Mouse (Mus musculus): ENCODE data around the gene Ifitm2. TPM values are rescaled to one million over a fixed set of nuclear protein-coding genes. Genes with fewer than 3 reads are reported as not detected.

Ifitm2 gene
- total RNA-seq, 1 experiment, result 679 TPM

- Histone ChIP-seq H3K4me1 (ENCODE audit: control insufficient read depth in 2 of 2, insufficient read depth in 2 of 2, low read length in 2 of 2, poor library complexity in 1 of 2) (peaks cover 4 to 17% of the 10 kb centered on the region in 2 experiments; a peak in 3 of 4 replicates), H3K9ac (ENCODE audit: insufficient read depth, low read depth, low read length, poor library complexity, severe bottlenecking) (peak overlapping the region; percentile 15; the same call in 1 of the 2 replicates), H3K9me3 (ENCODE audit: control insufficient read depth, insufficient read depth, low read depth, low read length) (no peaks in the 10 kb centered on the region), H3K36me3 (ENCODE audit: control insufficient read depth, insufficient read depth, low read length, poor library complexity, severe bottlenecking) (peaks cover 33% of the 10 kb centered on the region), H3K27ac (ENCODE audit: insufficient read depth, low read depth, low read length, poor library complexity, severe bottlenecking) (no peak overlapping the region), H3K4me3 (ENCODE audit: insufficient read depth in 1 of 2, low read depth in 1 of 2, low read length in 2 of 2, poor library complexity in 1 of 2, severe bottlenecking in 1 of 2) (no peak overlapping the region)
- no peak for TF ChIP-seq HCFC1 (IDR thresholded peaks at IDR 0.05; ENCODE audit: borderline replicate concordance, insufficient read depth, low read length)
- no peak for TF ChIP-seq CHD2 (IDR thresholded peaks at IDR 0.05; ENCODE audit: low read depth, low read length)
- TF ChIP-seq ZC3H11A (IDR thresholded peaks at IDR 0.05; ENCODE audit: borderline replicate concordance, low read depth, low read length), result no peak
- TF ChIP-seq ZNF384 (IDR thresholded peaks at IDR 0.05; ENCODE audit: low read depth, low read length), result no peak
- no peak for TF ChIP-seq MAFK (IDR thresholded peaks at IDR 0.05; ENCODE audit: insufficient read depth, low read depth, low read length)
- DNase-seq (ENCODE audit: low read depth, low spot score), result no peak
- in situ Hi-C loops (cut with MboI; ENCODE audit: low sequenced_read_pairs in 2 of 2, unreplicated experiment in 2 of 2), result no loop called here
Observed at GRCm38 (mm10) chr7:140943356-140943755, 12.4 kb downstream of the Ifitm2 start.

GRCm38 (mm10) chr7:140942811-140943210 lies 13.0 kb downstream of the Ifitm2 start:
- peaks cover 4 to 17% of the 10 kb centered on the region in 2 experiments; a peak in 3 of 4 replicates for H3K4me1 ChIP-seq (ENCODE audit: control insufficient read depth in 2 of 2, insufficient read depth in 2 of 2, low read length in 2 of 2, poor library complexity in 1 of 2)
- H3K36me3 ChIP-seq (ENCODE audit: control insufficient read depth, insufficient read depth, low read length, poor library complexity, severe bottlenecking), result peaks cover 27% of the 10 kb centered on the region
- no peak overlapping the region for H3K4me3 ChIP-seq (ENCODE audit: insufficient read depth in 1 of 2, low read depth in 1 of 2, low read length in 2 of 2, poor library complexity in 1 of 2, severe bottlenecking in 1 of 2)
- no peak for DNase-seq (ENCODE audit: low read depth, low spot score)
- TF ChIP-seq ZC3H11A (IDR thresholded peaks at IDR 0.05; ENCODE audit: borderline replicate concordance, low read depth, low read length), result no peak
- TF ChIP-seq HCFC1 (IDR thresholded peaks at IDR 0.05; ENCODE audit: borderline replicate concordance, insufficient read depth, low read length), result no peak
- no peak for TF ChIP-seq ZNF384 (IDR thresholded peaks at IDR 0.05; ENCODE audit: low read depth, low read length)
- TF ChIP-seq CHD2 (IDR thresholded peaks at IDR 0.05; ENCODE audit: low read depth, low read length), result no peak
- no peak for TF ChIP-seq MAFK (IDR thresholded peaks at IDR 0.05; ENCODE audit: insufficient read depth, low read depth, low read length)
- no peaks in the 10 kb centered on the region for H3K9me3 ChIP-seq (ENCODE audit: control insufficient read depth, insufficient read depth, low read depth, low read length)
- peak overlapping the region; percentile 15 for H3K9ac ChIP-seq (ENCODE audit: insufficient read depth, low read depth, low read length, poor library complexity, severe bottlenecking)
- in situ Hi-C loops (cut with MboI; ENCODE audit: low sequenced_read_pairs in 2 of 2, unreplicated experiment in 2 of 2), result no loop called here
- no peak overlapping the region for H3K27ac ChIP-seq (ENCODE audit: insufficient read depth, low read depth, low read length, poor library complexity, severe bottlenecking)

GRCm38 (mm10) chr7:140942341-140942740 lies 13.4 kb downstream of the Ifitm2 start:
- in situ Hi-C loops (cut with MboI; ENCODE audit: low sequenced_read_pairs in 2 of 2, unreplicated experiment in 2 of 2), result no loop called here
- peak overlapping the region; percentile 70 to 79 for H3K4me3 ChIP-seq (ENCODE audit: insufficient read depth in 1 of 2, low read depth in 1 of 2, low read length in 2 of 2, poor library complexity in 1 of 2, severe bottlenecking in 1 of 2)
- H3K9me3 ChIP-seq (ENCODE audit: control insufficient read depth, insufficient read depth, low read depth, low read length), result no peaks in the 10 kb centered on the region
- H3K9ac ChIP-seq (ENCODE audit: insufficient read depth, low read depth, low read length, poor library complexity, severe bottlenecking), result peak overlapping the region; percentile 81
- TF ChIP-seq HCFC1 (IDR thresholded peaks at IDR 0.05; ENCODE audit: borderline replicate concordance, insufficient read depth, low read length) (no peak), CHD2 (IDR thresholded peaks at IDR 0.05; ENCODE audit: low read depth, low read length) (no peak), MAFK (IDR thresholded peaks at IDR 0.05; ENCODE audit: insufficient read depth, low read depth, low read length) (no peak), ZNF384 (IDR thresholded peaks at IDR 0.05; ENCODE audit: low read depth, low read length) (no peak), ZC3H11A (IDR thresholded peaks at IDR 0.05; ENCODE audit: borderline replicate concordance, low read depth, low read length) (no peak)
- peaks cover 4 to 17% of the 10 kb centered on the region in 2 experiments; a peak in 3 of 4 replicates for H3K4me1 ChIP-seq (ENCODE audit: control insufficient read depth in 2 of 2, insufficient read depth in 2 of 2, low read length in 2 of 2, poor library complexity in 1 of 2)
- H3K36me3 ChIP-seq (ENCODE audit: control insufficient read depth, insufficient read depth, low read length, poor library complexity, severe bottlenecking), result peaks cover 23% of the 10 kb centered on the region
- DNase-seq (ENCODE audit: low read depth, low spot score), result no peak
- H3K27ac ChIP-seq (ENCODE audit: insufficient read depth, low read depth, low read length, poor library complexity, severe bottlenecking), result peak overlapping the region; percentile 16; the same call in 1 of the 2 replicates

- Histone ChIP-seq H3K36me3 (ENCODE audit: control insufficient read depth, insufficient read depth, low read length, poor library complexity, severe bottlenecking) (peaks cover 16% of the 10 kb centered on the region), H3K4me3 (ENCODE audit: insufficient read depth in 1 of 2, low read depth in 1 of 2, low read length in 2 of 2, poor library complexity in 1 of 2, severe bottlenecking in 1 of 2) (peak within 1 kb of the TSS; percentile 70 to 79)
Observed at GRCm38 (mm10) chr7:140941222-140942051, 14.3 kb downstream of the Ifitm2 start, which contains the start of gene Pgghg. Pgghg (plus strand) TSS chr7:140941391.

More at GRCm38 (mm10) chr7:140941222-140942051, 14.3 kb downstream of the Ifitm2 start, which contains the start of gene Pgghg:
- TF ChIP-seq MAFK (IDR thresholded peaks at IDR 0.05; ENCODE audit: insufficient read depth, low read depth, low read length), result no peak
- no peak for TF ChIP-seq CHD2 (IDR thresholded peaks at IDR 0.05; ENCODE audit: low read depth, low read length)
- no peak for TF ChIP-seq ZC3H11A (IDR thresholded peaks at IDR 0.05; ENCODE audit: borderline replicate concordance, low read depth, low read length)
- no peak for TF ChIP-seq HCFC1 (IDR thresholded peaks at IDR 0.05; ENCODE audit: borderline replicate concordance, insufficient read depth, low read length)
- TF ChIP-seq ZNF384 (IDR thresholded peaks at IDR 0.05; ENCODE audit: low read depth, low read length), result no peak
- peak; percentile 74 for DNase-seq (ENCODE audit: low read depth, low spot score)
- H3K9me3 ChIP-seq (ENCODE audit: control insufficient read depth, insufficient read depth, low read depth, low read length), result no peaks in the 10 kb centered on the region
- H3K27ac ChIP-seq (ENCODE audit: insufficient read depth, low read depth, low read length, poor library complexity, severe bottlenecking), result peak within 1 kb of the TSS; percentile 81
- H3K4me1 ChIP-seq (ENCODE audit: control insufficient read depth in 2 of 2, insufficient read depth in 2 of 2, low read length in 2 of 2, poor library complexity in 1 of 2), result peaks cover 4 to 17% of the 10 kb centered on the region in 2 experiments; a peak in 3 of 4 replicates
- in situ Hi-C loops (cut with MboI; ENCODE audit: low sequenced_read_pairs in 2 of 2, unreplicated experiment in 2 of 2), result no loop called here
- H3K9ac ChIP-seq (ENCODE audit: insufficient read depth, low read depth, low read length, poor library complexity, severe bottlenecking), result peak within 1 kb of the TSS; percentile 81
